Mouse (Mus musculus) forebrain, postnatal 0 days (tissue): ENCODE measurements around the gene Cnih2. TPM values are rescaled to one million over a fixed set of nuclear protein-coding genes. Genes with fewer than 3 reads are reported as not detected.

Experiments used
- ATAC-seq: fragments of 200-750 bp; cut with Nextera tagmentation; 2 replicates; pipeline ENCODE4 v1.8.0; 2017; ENCODE audit warnings: mild to moderate bottlenecking, moderate library complexity
- DNase-seq: peaks from one replicate; pipeline ENCODE4 v3.0.0-alpha.2; 2015
- H3K27ac ChIP-seq: fragments of 300-500 bp; sonication (generic); 2 replicates; pipeline ENCODE4 v1.5.1; 2014; ENCODE audit warnings: low read depth, mild to moderate bottlenecking, antibody characterized with exemption, low read length, moderate library complexity, mixed read lengths
- H3K27me3 ChIP-seq: fragments of 300-500 bp; sonication (generic); 2 replicates; pipeline ENCODE4 v1.6.1; 2014; ENCODE audit warnings: mild to moderate bottlenecking, low read length, mixed read lengths; ENCODE audit not compliant: insufficient read depth
- H3K36me3 ChIP-seq: fragments of 300-500 bp; sonication (generic); 2 replicates; pipeline ENCODE4 v1.6.1; 2014; ENCODE audit warnings: mild to moderate bottlenecking, moderate library complexity; ENCODE audit not compliant: insufficient read depth
- H3K4me1 ChIP-seq: fragments of 300-500 bp; sonication (generic); 2 replicates; pipeline ENCODE4 v1.6.1; 2014; ENCODE audit warnings: antibody characterized with exemption; ENCODE audit not compliant: insufficient read depth
- H3K4me2 ChIP-seq: fragments of 300-500 bp; sonication (generic); 2 replicates; pipeline ENCODE4 v1.6.1; 2014; ENCODE audit warnings: low read depth, mild to moderate bottlenecking, moderate library complexity
- H3K4me3 ChIP-seq: fragments of 300-500 bp; sonication (generic); 2 replicates; pipeline ENCODE4 v1.5.1; 2014; ENCODE audit warnings: low read depth, low read length, mixed read lengths
- H3K9ac ChIP-seq: fragments of 300-500 bp; sonication (generic); 2 replicates; pipeline ENCODE4 v1.6.1; 2014; ENCODE audit warnings: mild to moderate bottlenecking
- H3K9me3 ChIP-seq: fragments of 300-500 bp; sonication (generic); 2 replicates; pipeline ENCODE4 v1.6.1; 2016; ENCODE audit warnings: low read length
- CTCF ChIP-seq: sonication (generic); IDR thresholded peaks from 2 replicates; pipeline ENCODE4 v1.5.1; 2016; ENCODE audit warnings: antibody characterized with exemption, control low read depth, low read depth
- WGBS: fragments of 180-500 bp; shearing (Covaris S2); extraction: QIAGEN DNeasy Blood & Tissue Kit; methylation state at CpG from one replicate; pipeline ENCODE4 v1.1.7; 2014; 5-methylcytosine and 5-hydroxymethylcytosine counted together
- polyA plus RNA-seq: library from polyadenylated mRNA; unstranded; fragments of >200 nt; fragmentation: Nextera tagmentation; extraction: Ambion mirVana; gene quantifications from 2 replicates; pipeline ENCODE4 v1.2.1, GENCODE M21; 2015
- total RNA-seq: library from RNA; depleted of rRNA; stranded (reverse); fragments of >200 nt; gene quantifications from 2 replicates; pipeline ENCODE4 v1.2.3, GENCODE M21; 2014

The Cnih2 gene
- total and polyA plus RNA-seq, 2 experiments from 2014 or later = 604 to 663 TPM

GRCm38 (mm10) chr19:5085145-5085863 lies 13.0 kb downstream of the Cnih2 start, which contains the start of gene Tmem151a:
Gene Tmem151a, minus strand, starts transcription at chr19:5085531.
- WGBS = under 1% methylated on average over 53 of the region's 69 CpGs
- DNase-seq = no peak
- H3K27ac ChIP-seq = peak within 1 kb of the TSS; percentile 62

DNA sequence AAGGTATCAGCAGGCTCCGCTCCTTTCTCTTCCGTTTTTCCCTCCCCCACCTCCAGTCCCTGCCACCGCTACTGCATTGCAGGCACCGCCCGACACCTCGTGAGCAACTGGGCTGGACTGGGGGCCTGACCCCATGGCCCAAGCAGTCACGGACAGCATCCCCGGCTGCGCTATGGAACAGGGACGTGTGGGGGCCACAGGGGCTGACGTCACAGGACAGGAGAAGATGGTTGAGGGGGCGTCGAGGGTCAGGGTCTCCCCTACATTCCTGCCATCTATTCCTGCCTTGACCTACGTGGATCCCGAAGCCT lies 13.5 kb downstream of the Cnih2 start:
- DNase-seq = peak; percentile 37
- Histone ChIP-seq H3K27ac (peak overlapping the region; percentile 62), H3K4me1 (peaks cover 10% of the 10 kb centered on the region), H3K4me3 (peak overlapping the region; percentile 72), H3K36me3 (0 out of 2 replicates have a peak, but pooled peaks cover 19% of the 10 kb centered on the region), H3K9me3 (no peaks in the 10 kb centered on the region), H3K9ac (peak overlapping the region; percentile 83), H3K27me3 (peaks cover 22% of the 10 kb centered on the region), H3K4me2 (peak overlapping the region; percentile 87)
- WGBS = 5% methylated on average over 15 of the region's 15 CpGs
- TF ChIP-seq CTCF = no peak
- no peak for ATAC-seq

More at GRCm38 (mm10) chr19:5085145-5085863, 13.0 kb downstream of the Cnih2 start, which contains the start of gene Tmem151a:
- no peak for ATAC-seq
- peak within 1 kb of the TSS; percentile 87 for H3K4me2 ChIP-seq
- peaks cover 22% of the 10 kb centered on the region for H3K27me3 ChIP-seq
- no peak for TF ChIP-seq CTCF
- H3K9me3 ChIP-seq = no peaks in the 10 kb centered on the region
- H3K36me3 ChIP-seq = 0 out of 2 replicates have a peak, but pooled peaks cover 19% of the 10 kb centered on the region
- peaks cover 10% of the 10 kb centered on the region for H3K4me1 ChIP-seq
- H3K9ac ChIP-seq = peak within 1 kb of the TSS; percentile 83
- peak within 1 kb of the TSS; percentile 72 for H3K4me3 ChIP-seq

GRCm38 (mm10) chr19:5083961-5084833 lies 14.1 kb downstream of the Cnih2 start:
- ATAC-seq = no peak
- H3K4me1 ChIP-seq = peaks cover 8% of the 10 kb centered on the region
- H3K9ac ChIP-seq = peak overlapping the region; percentile 83
- H3K27me3 ChIP-seq = peaks cover 22% of the 10 kb centered on the region
- 0 out of 2 replicates have a peak, but pooled peaks cover 16% of the 10 kb centered on the region for H3K36me3 ChIP-seq
- no peak for TF ChIP-seq CTCF
- peak overlapping the region; percentile 62; the same call in 1 of the 2 replicates for H3K27ac ChIP-seq
- peak overlapping the region; percentile 87 for H3K4me2 ChIP-seq
- 66% methylated on average over 3 of the region's 3 CpGs for WGBS
- no peaks in the 10 kb centered on the region for H3K9me3 ChIP-seq
- no peak for DNase-seq
- H3K4me3 ChIP-seq = peak overlapping the region; percentile 72

DNA sequence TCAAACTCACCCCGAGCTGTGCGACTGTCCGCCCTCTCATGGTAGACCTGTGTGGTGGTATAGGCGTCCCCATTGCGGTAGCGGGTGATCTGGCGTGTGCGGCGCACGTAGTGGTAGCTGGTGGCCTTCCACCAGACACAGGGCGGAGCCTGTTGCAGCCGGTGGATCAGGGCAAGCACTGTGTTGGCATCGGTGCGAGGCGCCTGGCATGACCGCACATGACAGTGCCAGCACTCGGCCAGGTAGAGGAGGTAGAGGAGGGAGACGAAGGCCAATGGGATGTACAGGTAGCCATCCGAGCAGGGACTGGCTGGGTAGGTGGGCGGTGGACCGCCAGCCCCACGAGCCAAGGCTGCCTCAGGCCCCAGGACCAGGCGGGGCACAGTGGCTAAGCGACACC lies 15.7 kb downstream of the Cnih2 start:
- H3K27me3 ChIP-seq = peaks cover 22% of the 10 kb centered on the region
- H3K4me1 ChIP-seq = 0 out of 2 replicates have a peak, but pooled peaks cover 4% of the 10 kb centered on the region
- no peak for TF ChIP-seq CTCF
- no peak overlapping the region for H3K4me3 ChIP-seq
- WGBS = 77% methylated on average over 24 of the region's 24 CpGs
- no peak overlapping the region for H3K9ac ChIP-seq
- no peaks in the 10 kb centered on the region for H3K9me3 ChIP-seq
- H3K4me2 ChIP-seq = no peak overlapping the region
- no peak for DNase-seq
- no peak for ATAC-seq
- 0 out of 2 replicates have a peak, but pooled peaks cover 16% of the 10 kb centered on the region for H3K36me3 ChIP-seq
- H3K27ac ChIP-seq = no peak overlapping the region

GRCm38 (mm10) chr19:5082005-5082404 lies 16.3 kb downstream of the Cnih2 start:
- 0 out of 2 replicates have a peak, but pooled peaks cover 4% of the 10 kb centered on the region for H3K4me1 ChIP-seq
- H3K36me3 ChIP-seq = 0 out of 2 replicates have a peak, but pooled peaks cover 16% of the 10 kb centered on the region
- no peaks in the 10 kb centered on the region for H3K9me3 ChIP-seq
- ATAC-seq (no peak), DNase-seq (no peak)
- H3K4me2 ChIP-seq = no peak overlapping the region
- H3K27me3 ChIP-seq = peaks cover 22% of the 10 kb centered on the region
- H3K27ac ChIP-seq = no peak overlapping the region
- no peak overlapping the region for H3K4me3 ChIP-seq
- 75% methylated on average over 14 of the region's 18 CpGs for WGBS
- no peak for TF ChIP-seq CTCF
- H3K9ac ChIP-seq = no peak overlapping the region

- no peaks in the 10 kb centered on the region for H3K9me3 ChIP-seq
- H3K36me3 ChIP-seq = 0 out of 2 replicates have a peak, but pooled peaks cover 16% of the 10 kb centered on the region
- peaks cover 12% of the 10 kb centered on the region for H3K27me3 ChIP-seq
- H3K4me1 ChIP-seq = no peaks in the 10 kb centered on the region
- no peak overlapping the region for H3K27ac ChIP-seq
- DNase-seq (no peak), ATAC-seq (no peak)
- no peak overlapping the region for H3K4me2 ChIP-seq
- H3K9ac ChIP-seq = no peak overlapping the region
- no peak overlapping the region for H3K4me3 ChIP-seq
- TF ChIP-seq CTCF = no peak; the same call in 1 of the 2 replicates
- WGBS = 93% methylated on average over 1 of the region's 1 CpGs
These were observed 19.0 kb downstream of the Cnih2 start for GRCm38 (mm10) chr19:5079279-5079678.
